Mouse (Mus musculus) heart, postnatal 4 days (tissue): ENCODE measurements around the gene Trmt1. TPM values are rescaled to one million over a fixed set of nuclear protein-coding genes. Genes with fewer than 3 reads are reported as not detected.

ENCODE experiments used
- DNase-seq: peaks from one replicate; pipeline ENCODE4 v3.0.0; 2021
- total RNA-seq, 2 experiments: library from RNA; stranded (reverse); gene quantifications; 2 replicates each; pipeline ENCODE4 v1.2.3; 2021

The Trmt1 gene
- total RNA-seq, 2 experiments from 2014 or later: 47.4 to 48.8 TPM

- no peak for DNase-seq
Observed at GRCm38 (mm10) chr8:84693332-84693731, 7.2 kb downstream of the Trmt1 start.

DNA sequence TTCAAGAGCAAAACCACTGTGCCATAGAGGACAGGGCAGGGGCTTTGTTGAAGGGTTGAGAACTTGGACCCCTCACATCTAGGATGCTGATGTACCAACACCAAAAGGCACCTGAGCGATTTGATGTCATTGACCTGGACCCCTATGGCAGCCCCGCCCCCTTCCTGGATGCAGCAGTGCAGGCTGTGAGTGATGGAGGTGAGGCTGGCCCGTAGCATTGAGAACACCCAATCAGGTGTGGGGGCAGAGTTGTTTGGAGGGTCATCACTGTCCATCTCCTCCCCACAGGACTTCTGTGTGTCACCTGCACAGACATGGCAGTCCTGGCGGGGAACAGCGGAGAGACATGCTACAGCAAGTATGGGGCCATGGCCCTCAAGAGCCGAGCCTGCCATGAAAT lies 9.0 kb downstream of the Trmt1 start:
- no peak for DNase-seq

DNA sequence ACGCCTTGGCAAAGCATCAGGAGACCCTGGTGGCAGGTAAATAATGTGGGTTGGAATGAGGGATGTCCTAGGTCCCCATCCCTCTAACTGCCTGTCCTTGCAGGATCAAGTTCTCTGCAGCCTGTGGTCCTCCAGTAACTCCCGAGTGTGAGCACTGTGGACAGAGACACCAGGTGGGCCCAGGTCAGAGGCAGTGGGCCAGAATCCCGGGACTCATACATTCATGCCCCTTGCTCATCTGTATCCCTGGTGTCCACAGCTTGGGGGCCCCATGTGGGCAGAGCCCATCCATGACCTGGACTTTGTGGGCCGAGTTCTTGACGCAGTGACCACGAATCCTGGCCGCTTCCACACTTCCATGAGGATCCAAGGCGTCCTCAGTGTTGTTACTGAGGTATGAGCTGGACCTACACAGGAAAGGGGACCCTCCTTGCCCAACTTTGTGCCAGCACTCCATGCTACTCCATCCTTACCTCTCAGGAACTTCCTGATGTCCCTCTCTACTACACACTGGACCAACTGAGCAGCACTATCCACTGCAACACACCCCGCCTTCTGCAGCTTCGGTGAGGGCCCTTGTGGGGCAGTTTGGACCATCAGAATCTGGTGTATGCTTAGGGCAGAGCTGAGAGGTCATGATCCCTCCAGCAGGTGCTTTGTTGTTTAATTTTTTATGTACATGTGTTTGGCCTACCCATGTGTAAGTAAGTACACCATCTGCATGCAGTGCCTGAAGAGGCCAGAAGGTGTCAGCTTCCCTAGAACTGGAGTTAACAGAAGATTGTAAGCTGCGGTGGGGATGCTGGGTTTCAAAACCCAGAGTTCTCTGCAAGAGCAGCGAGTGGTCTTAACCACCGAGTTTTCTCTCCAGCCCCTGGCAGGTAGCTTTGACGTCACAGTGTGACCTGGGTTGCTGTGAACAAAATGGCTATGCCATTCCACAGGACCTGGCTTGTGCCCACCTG lies 11.3 kb downstream of the Trmt1 start:
- peak; percentile 66 for DNase-seq

- no peak for DNase-seq
Observed at GRCm38 (mm10) chr8:84698288-84698687, 12.2 kb downstream of the Trmt1 start.

- DNase-seq: peak; percentile 72
Observed at GRCm38 (mm10) chr8:84698929-84699401, 12.9 kb downstream of the Trmt1 start.

DNA sequence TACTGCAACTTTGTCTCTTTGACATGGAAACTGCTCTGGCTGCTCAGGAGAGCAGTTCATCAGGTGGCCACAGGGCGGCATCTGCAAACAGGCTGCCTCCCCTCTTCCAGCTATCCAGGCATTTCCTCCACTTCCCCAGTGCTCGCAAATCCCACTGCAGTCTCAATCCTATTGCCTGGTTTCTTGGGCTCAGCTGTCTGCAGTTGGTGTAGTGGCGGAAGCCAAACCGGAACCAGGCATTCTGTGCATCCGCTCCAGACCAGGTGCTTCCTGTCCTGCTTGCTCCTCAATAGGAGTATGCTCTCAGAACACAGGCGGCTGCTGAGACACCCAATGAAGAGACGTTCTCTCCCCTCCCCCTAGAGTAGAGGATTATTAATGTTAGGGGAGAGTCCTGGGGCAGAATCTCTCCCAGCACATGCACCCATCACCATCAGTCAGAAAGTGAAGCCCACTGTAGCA lies 13.8 kb downstream of the Trmt1 start:
- DNase-seq: peak; percentile 79

- no peak for DNase-seq
Observed at GRCm38 (mm10) chr8:84700526-84700925, 14.4 kb downstream of the Trmt1 start.

DNA sequence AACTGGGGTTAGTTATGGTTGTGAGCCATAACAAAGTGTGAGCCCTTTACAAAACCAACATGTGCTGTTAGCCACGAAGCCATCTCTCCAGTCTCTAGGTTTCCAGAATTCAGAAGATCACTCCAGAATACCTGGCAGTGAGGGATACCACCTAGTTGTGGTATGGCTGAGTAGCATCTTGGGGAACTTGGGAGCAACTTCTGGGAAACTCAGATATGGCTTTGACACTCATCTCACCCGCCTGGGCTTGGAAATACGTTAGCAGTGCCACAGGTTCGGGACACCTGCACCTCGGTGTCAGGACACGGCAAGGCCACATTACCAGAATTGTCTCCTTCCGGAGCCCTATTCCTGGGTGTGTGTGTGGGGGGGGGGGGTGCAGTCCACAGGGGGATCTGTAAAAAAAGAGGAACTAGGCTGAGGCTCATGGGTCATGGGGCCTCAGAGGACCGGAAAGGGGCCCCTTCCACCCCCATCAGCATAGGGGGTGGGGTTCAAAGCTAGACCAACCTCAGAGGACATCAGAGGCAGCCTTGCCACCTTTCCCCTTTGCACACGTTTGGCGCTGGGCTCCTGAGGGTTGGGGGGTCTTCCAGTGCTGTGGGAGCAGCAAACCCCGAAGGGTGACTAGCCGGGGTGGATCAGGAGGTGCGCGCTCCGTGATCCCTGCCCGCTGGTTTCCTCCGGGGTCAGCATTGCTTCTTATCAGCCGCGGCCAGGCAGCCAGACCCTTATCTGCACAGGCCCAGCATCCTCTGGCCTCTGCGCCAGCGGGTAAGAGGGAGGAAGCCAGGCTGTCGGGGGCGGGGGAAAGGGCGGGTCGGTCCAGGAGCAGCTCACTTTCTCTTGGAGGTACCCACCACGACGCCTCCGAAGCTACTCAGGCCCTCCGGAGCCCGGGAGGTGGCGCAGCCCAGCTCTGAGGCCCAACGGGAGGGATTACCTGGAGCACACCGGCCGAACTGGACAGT lies 15.1 kb downstream of the Trmt1 start, which contains the start of gene Lyl1:
TSS of gene Lyl1 (plus strand) at position 517 of the 971 bp plus-strand sequence.
- peak; percentile 81 for DNase-seq

DNA sequence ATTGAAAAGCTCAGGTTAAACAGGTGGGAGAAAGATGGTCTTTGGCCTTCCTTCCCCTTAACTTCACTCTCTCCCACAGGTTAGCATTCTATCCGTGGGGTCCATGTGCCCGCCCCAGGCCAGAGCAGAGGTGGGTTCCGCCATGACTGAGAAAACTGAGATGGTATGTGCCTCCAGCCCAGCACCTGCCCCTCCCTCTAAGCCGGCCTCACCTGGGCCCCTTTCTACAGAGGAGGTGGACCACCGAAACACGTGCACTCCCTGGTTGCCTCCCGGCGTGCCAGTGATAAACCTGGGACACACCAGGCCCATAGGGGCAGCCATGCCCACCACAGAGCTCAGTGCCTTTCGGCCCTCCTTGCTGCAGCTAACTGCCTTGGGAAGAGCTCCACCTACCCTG lies 16.5 kb downstream of the Trmt1 start:
- no peak for DNase-seq

DNA sequence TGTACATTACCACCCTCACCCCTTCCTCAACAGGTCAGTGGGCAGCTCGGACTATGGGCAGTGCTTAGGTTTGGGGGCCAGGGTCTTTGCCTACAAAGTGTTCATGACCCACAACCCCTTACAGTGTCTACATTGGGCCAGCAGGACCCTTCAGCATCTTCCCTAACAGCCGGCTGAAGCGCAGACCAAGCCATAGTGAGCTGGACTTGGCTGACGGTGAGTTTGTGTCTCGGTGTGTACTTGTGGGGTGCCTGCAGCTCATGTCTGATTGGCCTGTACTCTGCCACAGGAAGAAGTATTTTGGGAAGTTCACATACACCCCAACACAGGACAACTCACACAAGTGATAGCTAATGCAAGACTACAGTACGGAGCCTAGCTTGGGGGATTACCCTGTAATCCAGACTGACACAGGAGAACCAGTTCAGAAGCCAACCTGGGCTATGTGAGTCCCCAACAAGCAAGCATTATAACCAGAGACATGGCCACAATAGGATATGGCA lies 16.9 kb downstream of the Trmt1 start:
- no peak for DNase-seq

GRCm38 (mm10) chr8:84703466-84704249 lies 17.6 kb downstream of the Trmt1 start:
- no peak for DNase-seq

GRCm38 (mm10) chr8:84704356-84704755 lies 18.2 kb downstream of the Trmt1 start:
- DNase-seq: peak; percentile 90

- peak; percentile 56 for DNase-seq
Observed at GRCm38 (mm10) chr8:84704867-84705831, 19.0 kb downstream of the Trmt1 start.

DNA sequence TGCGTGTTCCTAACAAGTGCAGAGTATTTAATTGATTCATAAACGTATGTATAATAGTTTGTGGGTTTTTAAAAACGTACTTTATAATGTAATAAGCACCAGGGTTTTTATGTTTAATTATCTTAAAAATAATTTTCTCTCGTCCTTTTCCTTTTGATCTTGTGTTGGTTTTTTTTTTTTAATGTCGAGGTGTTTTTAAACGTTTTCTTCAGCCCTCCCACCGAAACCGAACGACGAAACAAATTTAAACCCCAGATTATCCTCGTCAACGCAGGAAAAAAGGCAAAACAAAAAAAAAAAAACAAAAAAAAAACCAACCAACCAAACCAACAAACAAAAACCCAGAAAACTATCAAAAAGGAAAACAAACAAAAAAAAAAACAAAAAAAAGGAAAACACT lies 19.9 kb downstream of the Trmt1 start:
- DNase-seq: no peak

- no peak for DNase-seq
Observed at GRCm38 (mm10) chr8:84706610-84707266, 20.6 kb downstream of the Trmt1 start.

DNA sequence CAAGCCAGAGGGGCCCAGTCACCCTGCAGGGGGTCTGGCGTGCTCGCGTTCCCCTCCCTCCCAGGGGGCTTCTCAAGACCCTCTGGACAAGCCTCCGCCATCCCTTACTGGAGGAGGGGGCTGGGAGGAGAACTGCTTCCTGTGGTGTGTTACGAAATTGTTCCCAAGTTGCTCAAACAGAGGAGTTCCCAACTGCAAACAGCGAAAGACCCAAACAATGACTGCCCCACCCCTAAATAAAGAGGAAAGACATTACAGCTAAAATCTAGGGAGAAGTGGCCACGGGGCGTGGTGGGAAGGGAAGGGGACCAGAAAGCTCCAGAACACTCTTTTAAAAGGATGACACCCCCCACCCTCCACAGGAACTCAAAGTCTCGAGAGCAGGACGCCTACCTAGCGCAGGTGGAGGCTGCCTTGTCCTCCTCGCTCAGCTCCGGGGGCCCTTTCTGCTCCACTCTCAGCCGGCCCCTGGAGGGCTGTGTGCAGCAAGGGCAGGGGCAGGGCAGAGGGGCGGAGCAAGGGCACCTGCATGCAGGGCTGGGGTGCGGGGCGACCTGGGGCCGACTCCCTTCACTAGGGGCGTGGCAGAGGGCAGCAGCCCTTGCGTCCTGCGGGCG lies 21.3 kb downstream of the Trmt1 start:
- DNase-seq: no peak

DNA sequence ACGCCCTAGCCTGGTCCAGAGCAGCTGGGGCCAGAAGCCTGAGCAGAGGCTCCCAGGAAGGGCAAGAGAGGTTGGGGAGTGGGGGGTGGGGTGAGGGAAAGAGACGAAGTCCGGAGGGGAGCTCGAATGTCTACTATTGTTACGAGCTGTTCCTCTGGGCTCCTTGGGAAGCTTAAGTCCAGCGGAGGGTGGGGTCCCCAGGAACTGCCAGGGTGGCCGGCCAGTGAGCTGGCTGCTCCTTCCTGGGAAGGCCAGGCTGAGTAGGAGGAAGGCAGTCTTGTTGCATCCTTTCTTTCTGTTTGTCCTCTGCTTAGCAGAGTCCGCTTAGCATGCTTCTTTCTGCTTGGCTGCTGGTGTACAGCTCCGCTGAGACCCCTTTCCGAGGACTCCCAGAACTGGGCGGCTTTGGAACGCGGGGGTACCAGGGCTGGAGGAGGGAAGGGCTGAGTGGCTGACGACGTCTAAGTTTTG lies 22.0 kb downstream of the Trmt1 start:
- DNase-seq: no peak

DNA sequence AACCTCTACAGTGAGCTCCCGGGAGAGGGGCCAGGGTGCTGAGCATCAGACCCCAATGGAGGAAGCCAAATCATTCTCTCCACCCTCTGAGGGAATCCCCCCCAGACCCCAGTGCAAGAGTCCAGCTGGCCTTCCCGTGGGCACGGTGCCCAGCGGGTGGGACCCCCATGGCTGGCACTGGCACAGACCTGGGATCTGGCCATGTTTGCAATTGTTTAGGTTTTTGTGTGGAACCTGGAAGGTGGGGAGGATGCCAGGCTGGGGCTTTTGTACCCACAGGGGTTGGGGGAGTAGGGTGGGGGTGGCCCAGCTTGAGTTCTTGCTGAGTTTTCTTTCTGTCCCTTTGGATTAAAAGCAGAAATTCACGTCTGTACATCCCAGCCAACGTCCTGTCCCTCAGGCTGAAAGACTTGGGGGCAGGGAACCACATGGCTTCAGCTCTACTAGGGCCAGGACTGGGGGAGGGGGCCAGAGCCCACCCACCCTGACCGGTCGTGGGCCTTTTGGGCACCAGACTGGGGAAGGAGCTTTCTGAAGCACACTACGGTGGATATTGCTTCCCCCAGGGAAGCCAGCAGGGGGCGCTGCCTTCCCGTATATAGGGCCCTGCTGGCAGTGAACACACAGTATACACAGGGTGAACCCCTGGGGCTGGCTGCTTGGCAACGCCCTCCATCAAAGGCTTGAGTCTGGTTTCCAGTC lies 22.8 kb downstream of the Trmt1 start:
- peak; percentile 92 for DNase-seq

DNA sequence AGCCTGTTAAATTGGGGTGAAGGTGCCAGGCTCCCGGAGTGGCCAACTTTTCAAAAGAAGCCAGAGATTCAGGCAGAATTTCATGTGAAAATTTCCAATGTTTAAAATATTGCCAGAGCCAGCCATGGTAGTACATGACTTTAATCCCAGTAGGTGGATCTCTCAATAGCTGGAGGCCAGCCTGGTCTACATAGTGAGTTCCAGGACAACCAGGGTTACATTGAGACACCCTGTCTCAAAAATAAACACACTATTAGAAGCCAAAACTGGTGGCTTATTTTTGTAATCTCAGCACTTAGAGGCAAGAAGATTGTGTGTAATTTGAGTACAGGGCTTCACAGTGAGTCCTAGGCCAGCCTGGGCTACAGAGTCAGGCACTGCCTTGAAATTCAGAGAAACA lies 23.8 kb downstream of the Trmt1 start:
- DNase-seq: no peak
